Mouse (Mus musculus) mouse embryonic stem cell (cell line): ENCODE results near the gene Prkag2.

ENCODE experiments used
- in situ Hi-C, 2 experiments: fragments of 300-500 bp; cut with MboI; formaldehyde crosslinking; loops; 1 replicate in 1 of 2; 3 replicates in 1 of 2; pipeline ENCODE4 v1.14.3; 2019 to 2020; ENCODE audit warnings: low sequenced_read_pairs in 2 of 2, low pct_unique_long_range_greater_than_20kb in 1 of 2, mixed read lengths in 1 of 2; ENCODE audit not compliant: unreplicated experiment in 1 of 2

The Prkag2 gene

DNA sequence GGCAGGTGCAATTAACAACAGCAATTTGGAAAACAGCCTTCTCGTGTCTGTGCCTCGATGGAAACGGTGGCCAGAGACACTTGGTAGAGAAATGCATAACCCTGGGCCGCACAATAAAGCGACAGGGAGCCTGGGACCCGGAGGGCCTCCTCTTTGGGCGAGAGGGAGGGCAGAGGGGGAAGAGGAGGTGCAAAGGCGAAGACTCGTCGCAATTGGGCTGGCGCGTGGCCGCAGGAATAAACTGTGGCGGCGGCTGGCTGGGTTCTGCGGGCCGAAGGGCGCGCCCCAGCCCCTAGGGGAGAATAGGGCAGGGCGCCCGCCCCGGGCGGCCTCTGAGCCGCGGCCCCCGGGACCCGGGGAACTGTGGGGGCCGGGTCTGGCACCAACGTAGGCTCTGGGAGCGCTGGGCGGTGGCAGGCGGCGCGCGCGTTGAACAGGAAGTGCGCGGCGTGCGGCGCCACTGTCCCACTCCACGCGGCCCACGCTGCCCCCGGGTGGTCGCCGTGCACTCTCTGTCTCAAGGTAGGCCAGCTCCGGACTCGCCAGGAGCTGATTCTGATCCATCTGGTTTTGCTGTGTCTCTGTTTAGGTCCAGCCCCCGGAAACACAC lies at the start of gene Prkag2:
Prkag2 (minus strand) TSS at position 127 of the 610 bp plus-strand sequence.
- in situ Hi-C loops: no loop called here

DNA sequence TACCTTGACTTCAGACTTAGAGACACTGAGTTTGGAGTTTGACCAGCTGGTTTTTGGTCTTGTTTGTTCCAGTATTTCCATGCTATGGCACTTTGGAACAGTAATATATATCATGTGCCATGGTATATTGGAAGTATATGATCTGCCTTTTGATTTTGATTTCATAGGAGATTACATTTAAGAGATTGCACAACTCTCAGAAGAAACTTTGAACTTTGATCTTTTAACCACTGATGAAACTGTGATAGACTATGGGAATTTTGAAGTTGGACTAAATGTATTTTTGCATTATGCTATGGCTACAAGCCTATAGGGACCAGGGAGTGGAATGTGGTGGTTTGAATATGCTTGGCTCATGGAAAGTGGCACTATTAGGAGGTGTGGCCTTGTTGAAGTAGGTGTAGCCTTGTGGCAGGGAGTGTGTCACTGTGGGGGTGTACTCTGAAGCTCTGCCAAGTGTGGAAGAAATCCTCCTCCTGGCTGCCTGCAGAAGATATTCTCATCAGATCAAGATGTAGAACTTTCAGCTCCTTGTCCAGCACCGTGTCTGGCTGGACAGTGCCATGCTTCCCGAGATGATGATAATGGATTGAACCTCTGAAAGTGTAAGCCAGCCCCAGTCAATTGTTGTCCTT lies 49.0 kb upstream of the Prkag2 start:
- in situ Hi-C loops: no loop called here

DNA sequence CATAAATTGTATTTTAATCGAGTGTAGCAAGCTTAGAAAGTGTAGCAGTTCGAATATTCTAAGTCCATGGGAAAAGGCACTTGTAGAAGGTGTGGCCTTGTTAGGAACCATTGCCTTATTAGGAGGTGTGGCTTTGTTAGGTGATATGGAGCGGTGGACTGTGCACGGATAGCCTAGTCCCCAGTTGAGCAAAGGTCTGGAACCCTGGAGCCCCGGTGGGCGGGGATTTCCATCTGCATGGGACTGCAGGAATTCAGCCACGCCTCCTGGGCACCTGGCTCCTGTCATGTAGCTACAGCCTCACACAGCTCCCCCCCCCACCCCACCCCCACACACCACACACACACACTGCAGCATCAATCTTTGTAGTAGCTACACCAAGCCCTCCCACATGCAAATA lies 46.3 kb upstream of the Prkag2 start:
- in situ Hi-C loops: no loop called here

DNA sequence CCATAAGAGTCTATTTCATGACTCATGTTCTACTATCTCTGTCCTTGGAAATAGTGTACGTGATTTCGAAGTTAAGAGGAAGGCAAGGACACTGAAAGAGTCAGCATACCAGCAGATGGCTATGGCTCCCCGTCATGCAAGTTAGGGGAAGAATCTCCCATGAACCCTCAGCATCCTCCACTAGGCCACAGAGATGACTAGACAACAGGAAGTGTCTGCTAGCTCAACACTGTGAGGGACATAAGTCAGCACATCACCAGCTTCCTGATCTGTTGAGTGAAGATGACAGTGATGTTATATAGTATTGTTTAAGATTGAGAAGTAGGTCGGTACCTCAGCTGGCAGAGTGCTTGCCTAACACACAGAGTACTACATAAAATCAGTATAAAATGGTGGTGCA lies 27.4 kb upstream of the Prkag2 start:
- in situ Hi-C loops: no loop called here

DNA sequence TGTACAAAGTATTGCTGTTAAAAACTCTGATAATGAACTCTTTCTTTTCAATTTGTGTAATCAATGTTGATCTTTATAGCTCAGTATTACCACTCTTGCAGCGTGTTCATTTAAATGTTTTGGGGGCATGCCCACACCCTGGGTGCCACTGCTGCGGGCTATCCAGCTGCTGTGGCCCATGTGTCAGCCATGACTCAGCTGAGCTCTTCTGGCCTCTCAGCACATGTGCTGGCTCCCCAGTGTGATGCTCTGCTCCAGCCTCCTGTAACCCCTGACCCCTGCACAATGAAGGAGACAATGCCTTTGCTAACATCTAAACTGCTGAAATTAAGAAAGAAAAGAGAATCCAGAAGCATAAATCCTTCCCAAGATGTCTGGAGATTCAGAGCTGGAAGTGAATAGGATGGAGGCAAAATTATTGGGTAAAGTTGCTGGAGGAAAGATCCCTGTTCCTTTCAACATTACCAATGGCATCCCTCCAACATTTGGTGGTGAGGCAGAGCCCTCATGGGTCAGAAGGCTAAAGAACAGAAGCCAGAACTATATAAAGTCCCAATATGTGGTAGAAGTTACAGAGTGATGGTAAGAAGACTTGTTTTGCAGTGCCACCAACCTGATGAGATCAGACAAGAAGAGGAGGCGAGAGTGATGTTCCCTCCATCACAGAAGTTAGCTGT lies 25.6 kb upstream of the Prkag2 start:
- in situ Hi-C loops: no loop called here

DNA sequence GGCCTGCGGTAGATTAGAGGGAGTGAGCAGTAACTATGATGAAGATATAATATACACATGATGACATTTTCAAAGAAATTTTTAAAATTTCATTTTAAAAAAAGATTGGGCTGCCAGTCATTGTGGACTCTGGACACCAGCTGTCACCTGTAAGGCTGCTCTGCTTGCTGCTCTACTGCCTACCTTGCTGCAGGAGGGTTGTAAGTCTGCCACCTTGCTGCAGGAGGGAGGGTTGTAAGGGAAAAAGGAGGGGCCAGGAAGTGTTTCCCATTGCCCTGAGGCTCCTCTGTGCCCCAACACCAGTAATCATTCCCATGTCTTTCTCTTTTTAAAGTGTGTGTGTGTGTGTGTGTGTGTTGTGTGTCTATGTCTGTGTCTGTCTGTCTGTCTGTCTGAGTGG lies 22.1 kb upstream of the Prkag2 start:
- in situ Hi-C loops: no loop called here

DNA sequence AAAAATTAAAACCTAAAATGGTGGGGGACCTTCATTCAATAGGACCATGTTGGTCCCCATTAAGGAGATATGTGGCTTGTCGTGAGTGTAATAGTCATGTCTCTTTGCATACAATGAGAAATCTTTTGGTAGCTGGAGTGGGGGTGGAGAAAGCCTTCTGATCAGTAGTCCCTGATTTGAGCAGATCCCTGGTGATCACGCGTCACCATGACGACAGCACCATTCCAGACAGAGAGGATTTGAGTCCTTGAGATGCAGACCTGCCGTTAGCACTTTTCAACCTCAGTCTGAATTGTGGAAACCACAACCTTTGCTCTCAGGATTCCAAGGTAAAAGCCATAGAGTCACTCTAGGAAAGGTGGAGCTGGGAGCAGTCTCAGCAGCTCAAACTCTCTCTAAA lies 18.7 kb upstream of the Prkag2 start:
- in situ Hi-C loops: no loop called here

DNA sequence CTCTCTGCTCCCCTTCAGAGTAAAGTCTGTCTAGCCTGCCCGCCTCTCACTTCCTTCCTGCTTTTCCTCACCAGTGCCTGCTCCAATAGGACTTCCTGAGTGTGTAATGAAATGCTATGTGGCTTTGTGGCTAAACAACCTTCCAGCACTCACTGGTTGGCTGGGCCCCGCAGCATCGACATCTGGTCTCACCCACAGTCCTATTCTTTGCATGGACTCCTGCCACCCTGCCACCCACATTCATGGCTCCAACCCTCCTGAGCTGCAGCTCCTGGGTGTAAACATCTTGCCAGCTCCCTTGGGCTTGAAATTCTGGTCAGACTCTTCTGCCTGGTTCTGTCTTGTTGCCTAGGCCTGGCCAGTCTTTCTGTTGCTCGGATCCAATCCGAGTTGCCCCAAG lies 15.6 kb upstream of the Prkag2 start:
- in situ Hi-C loops: no loop called here

DNA sequence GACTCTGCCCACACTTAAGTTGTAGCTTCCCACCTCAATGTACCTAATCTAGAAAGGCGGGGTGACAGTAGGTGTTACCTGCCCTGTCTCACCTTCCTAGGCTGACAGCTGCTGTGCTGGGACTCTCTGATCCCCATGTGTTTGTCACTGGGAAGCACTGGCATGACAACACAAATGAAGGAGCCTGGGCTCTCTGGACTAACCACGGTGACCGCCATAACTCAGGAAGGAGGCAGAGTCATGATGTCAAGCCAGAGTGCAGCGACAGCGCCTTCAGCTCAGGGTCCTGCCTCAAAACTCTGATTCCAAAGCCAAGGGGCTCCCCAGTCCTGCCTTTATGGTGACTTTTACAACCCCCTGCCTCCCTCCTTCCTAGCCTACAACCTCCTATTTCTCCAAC lies 14.8 kb upstream of the Prkag2 start:
- in situ Hi-C loops: no loop called here

DNA sequence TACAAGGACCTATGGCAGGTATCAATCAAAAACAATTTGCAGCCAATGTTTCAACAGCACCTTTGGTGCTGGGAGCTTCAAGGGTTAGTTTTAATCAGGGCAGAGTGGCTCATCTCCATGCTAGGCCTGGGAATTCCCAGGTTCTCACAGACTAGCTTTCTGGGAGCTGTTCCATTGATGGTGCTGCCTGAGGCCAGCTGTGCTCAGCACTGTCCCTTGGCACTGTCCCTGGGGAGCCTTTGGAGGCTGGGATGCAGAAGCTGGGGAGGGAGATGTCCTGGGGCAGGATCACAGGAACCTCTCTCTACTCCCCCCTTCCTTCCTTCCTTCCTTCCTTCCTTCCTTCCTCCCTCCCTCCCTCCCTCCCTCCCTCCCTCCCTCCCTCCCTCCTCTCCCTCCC lies 13.7 kb upstream of the Prkag2 start:
- in situ Hi-C loops: no loop called here

DNA sequence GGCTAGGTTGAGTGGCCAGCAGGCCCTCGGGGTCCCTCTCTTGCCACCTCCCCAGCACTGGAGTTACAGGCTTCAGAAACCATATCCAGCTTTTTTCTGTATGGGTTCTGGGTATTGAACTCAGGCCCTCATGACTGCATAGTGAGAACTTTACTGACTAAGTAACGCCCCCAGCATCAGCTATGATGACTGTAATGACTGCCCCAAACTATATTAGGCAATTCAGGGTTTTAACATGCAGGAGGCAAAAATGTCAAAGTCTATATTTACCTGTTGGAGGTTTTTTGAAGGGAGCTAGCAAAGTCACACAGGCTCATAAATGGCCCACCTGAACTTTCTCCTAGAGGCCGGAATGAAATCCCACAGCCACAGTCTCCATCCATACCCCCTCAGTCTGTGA lies 9.9 kb upstream of the Prkag2 start:
- in situ Hi-C loops: no loop called here

DNA sequence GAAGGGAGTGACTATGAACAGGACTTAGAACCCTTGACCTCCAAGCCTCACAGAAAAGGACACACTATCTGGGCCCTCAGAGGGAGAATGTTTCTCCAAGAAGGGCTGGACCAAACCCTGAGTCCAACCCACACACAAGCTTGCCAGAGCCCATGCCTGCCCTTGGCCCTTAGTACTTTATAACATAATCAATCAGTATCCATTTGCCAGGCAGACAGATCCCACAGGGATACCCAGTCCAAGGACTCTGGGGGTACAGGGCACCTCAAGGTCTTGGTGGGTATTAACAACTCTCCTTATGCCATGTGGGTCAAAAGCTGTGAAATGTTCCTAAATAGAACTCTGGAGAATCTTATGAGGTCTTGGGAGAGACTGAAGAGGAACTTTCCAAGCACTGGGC lies 5.3 kb upstream of the Prkag2 start:
- in situ Hi-C loops: no loop called here

DNA sequence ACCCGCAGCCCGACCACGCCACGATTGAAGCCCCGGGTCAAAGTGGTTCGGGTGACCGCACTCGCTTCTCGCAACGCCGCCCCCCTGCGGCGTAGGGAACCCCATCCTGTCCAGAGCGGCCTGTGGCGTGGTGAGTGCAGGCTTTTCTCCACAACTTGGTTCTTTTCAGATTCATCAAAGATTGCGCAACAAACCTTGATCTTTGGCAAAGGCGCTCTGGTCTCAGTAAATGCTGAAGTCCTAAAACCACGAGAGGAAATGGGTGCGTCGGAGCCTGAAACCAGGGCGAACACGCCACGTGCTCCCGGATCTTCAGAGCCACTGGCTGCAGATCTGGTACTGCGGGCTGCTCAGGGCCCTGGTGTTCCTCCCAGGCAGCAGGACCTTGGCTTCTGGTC lies 683 bp upstream of the Prkag2 start:
- in situ Hi-C loops: no loop called here

DNA sequence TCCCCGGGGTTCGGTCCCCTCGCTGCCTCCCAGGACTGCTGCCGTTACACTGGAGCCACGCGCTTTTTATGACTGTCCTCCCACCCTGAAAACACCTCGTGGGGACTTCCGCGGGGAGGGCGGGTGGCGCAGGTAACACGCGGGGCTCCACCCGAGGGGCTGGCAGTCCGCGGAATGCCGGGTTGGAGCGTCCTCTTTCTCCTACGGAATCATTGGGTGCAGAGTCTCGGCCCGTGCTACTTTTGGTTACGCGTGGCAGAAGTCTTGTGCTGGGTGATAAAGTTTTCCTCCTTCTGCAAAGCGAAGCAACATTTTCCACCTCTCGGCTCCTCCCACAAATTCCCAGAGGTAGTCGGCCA lies 306 bp downstream of the Prkag2 start:
- in situ Hi-C loops: no loop called here

DNA sequence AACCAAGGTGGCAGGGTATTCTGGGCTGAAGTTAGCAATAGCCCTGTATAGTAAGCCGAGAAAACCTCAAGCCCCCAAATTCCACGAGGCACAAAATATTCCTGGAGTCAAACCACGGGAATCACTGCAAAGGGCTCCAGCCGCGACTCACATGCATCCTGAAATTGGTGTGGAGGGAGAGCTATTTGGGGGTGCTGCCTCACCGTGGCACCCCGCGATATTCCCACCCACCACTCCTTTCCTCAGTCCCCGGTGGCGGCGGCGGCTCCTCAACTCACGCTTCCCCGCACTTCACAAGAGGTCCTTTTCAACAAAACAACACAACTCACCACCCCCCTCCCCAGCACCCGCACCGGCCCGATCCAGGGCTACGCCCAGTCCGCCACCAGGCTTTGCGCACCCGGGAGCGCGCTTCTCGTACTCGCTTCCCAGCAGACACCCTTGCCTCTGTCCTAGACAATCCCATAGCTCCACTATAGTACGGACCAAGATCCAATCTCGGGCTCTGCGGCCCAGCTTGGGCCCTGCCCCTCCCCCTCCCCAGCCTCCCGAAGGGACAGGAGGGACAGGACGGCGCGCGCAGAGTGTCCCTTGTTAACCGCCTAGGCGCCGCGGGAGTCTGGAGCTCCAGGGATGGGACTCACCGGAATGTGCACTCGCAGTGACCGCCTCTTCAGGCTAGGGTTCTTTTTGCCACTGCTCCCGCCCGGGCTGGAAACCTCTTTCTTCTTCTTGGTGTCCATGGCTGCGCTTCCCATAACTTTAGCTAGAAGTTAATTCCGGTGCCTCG lies 880 bp downstream of the Prkag2 start:
- in situ Hi-C loops: no loop called here

DNA sequence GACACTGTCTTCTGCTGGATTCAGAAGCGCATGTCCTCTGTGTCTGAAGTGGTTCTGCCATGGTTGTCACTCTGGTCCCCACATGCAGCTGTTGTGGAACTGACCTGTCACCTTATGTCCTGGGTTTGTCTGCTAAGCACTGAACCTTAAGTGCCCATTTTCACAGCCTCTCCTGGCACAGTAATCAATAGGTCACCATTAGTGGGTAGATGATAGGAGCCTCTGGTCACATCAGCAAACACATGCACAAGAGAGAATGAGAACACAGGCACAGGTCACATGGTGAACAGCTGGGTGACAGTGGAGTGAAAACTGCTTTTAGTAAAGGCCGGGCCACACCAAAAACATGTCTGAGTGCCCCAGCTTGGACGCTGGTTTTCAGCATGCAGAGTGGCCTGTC lies 2.6 kb downstream of the Prkag2 start:
- in situ Hi-C loops: no loop called here

DNA sequence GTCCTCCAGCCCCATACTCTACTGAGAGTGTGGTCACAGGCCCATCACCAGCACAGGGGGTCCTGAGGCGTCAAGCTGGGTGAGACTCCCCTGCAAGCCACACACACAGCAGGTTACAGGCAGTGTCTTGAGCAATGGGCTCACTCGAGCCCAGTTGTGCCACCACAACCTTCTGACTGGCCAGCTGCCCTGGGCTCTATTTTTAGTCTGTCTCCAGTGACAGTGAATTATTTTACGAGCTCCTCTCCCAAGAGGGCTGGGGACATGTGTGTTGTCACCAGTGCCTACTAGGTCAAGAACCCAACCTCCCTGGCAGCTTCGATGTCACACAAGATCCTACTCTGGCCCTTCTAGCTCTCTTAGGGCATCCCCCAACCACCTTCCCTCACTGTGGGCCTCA lies 4.0 kb downstream of the Prkag2 start:
- in situ Hi-C loops: no loop called here

DNA sequence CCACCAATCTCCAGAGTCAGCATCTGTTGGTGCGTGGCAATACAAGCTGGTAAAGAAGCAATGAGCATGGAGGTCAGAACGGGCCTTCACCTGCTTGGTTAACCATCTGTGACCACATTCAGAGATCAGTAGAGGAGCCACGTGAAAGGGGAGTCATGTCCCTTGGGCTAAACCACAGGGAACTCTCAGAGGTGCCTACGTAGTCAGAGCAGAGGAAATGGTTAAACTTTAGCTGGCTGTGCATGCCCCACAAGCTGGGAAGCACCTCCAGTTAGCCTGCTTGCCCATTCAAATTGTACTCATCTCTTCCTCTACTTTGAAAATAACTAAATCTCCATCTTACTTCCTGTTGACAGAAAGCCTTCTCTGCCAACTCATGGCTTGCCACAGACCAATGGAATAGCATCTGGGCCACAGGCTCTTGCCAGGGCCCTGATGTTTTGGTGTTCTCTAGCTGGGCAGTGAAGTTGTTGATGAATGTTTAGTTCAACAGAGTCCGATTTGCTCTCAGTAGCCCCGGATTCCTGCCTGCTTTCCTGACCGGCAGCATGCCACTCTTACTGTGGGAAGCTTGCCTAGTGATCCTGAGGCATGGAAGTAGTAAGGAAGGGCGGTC lies 7.7 kb downstream of the Prkag2 start:
- in situ Hi-C loops: no loop called here
